Mouse (Mus musculus) myocyte (in vitro differentiated cells): ENCODE results near the gene Shoc2. TPM values are rescaled to one million over a fixed set of nuclear protein-coding genes. Genes with fewer than 3 reads are reported as not detected.

Experiments used
- H3K27me3 ChIP-seq: one replicate; pipeline ENCODE4 v1.6.1; 2011; ENCODE audit not compliant: control insufficient read depth, insufficient read depth, insufficient read length
- H3K36me3 ChIP-seq: one replicate; pipeline ENCODE4 v1.6.1; 2011; ENCODE audit not compliant: control insufficient read depth, insufficient read depth
- H3K4me2 ChIP-seq: one replicate; pipeline ENCODE4 v1.6.1; 2011; ENCODE audit warnings: low read depth, control low read depth
- H3K4me3 ChIP-seq: one replicate; pipeline ENCODE4 v1.5.1; 2011; ENCODE audit warnings: mild to moderate bottlenecking, control low read depth, moderate library complexity
- H3K79me2 ChIP-seq: one replicate; pipeline ENCODE4 v1.6.1; 2011; ENCODE audit not compliant: control insufficient read depth, insufficient read depth
- H3ac ChIP-seq: one replicate; pipeline ENCODE4 v1.6.1; 2011; ENCODE audit not compliant: control insufficient read depth, insufficient read length
- CEBPB ChIP-seq: IDR thresholded peaks from 2 replicates; pipeline ENCODE4 v1.6.1; 2011; ENCODE audit warnings: mild to moderate bottlenecking, moderate library complexity; ENCODE audit not compliant: poor library complexity, insufficient read depth, severe bottlenecking
- E2F4 ChIP-seq: IDR thresholded peaks from one replicate; pipeline ENCODE4 v1.6.1; 2011; ENCODE audit warnings: mild to moderate bottlenecking, control low read depth, moderate library complexity; ENCODE audit not compliant: insufficient read depth
- MAX ChIP-seq: IDR thresholded peaks from one replicate; pipeline ENCODE4 v1.6.1; 2011; ENCODE audit warnings: low read depth, mild to moderate bottlenecking, control low read depth
- MYOD1 ChIP-seq, 3 experiments: IDR thresholded peaks; one replicate each; pipeline ENCODE4 v1.6.1; 2011; ENCODE audit warnings: control low read depth in 2 of 3, low read depth in 2 of 3, mild to moderate bottlenecking in 2 of 3, moderate library complexity in 1 of 3; ENCODE audit not compliant: insufficient read length in 2 of 3, control insufficient read depth in 1 of 3
- MYOG ChIP-seq, 3 experiments: IDR thresholded peaks; one replicate each; pipeline ENCODE4 v1.6.1; 2011; ENCODE audit warnings: control low read depth in 2 of 3, low read depth in 2 of 3, mild to moderate bottlenecking in 2 of 3; ENCODE audit not compliant: insufficient read length in 2 of 3, control insufficient read depth in 1 of 3, insufficient read depth in 1 of 3
- POLR2A ChIP-seq: IDR thresholded peaks from one replicate; pipeline ENCODE4 v1.6.1; 2011; ENCODE audit warnings: low read depth, mild to moderate bottlenecking, control low read depth, moderate library complexity; ENCODE audit not compliant: insufficient read length
- POLR2AphosphoS2 ChIP-seq: IDR thresholded peaks from one replicate; pipeline ENCODE4 v1.6.1; 2011; ENCODE audit warnings: low read depth, control low read depth; ENCODE audit not compliant: insufficient read length
- REST ChIP-seq: IDR thresholded peaks from one replicate; pipeline ENCODE4 v1.6.1; 2011; ENCODE audit warnings: mild to moderate bottlenecking, control low read depth, moderate library complexity; ENCODE audit not compliant: insufficient read depth, insufficient read length
- SRF ChIP-seq: IDR thresholded peaks from one replicate; pipeline ENCODE4 v1.6.1; 2011; ENCODE audit warnings: low read depth; ENCODE audit not compliant: control insufficient read depth, insufficient read length
- TCF12 ChIP-seq: IDR thresholded peaks from one replicate; pipeline ENCODE4 v1.6.1; 2011; ENCODE audit warnings: mild to moderate bottlenecking, control low read depth; ENCODE audit not compliant: poor library complexity, insufficient read depth, severe bottlenecking
- TCF3 ChIP-seq: IDR thresholded peaks from one replicate; pipeline ENCODE4 v1.6.1; 2011; ENCODE audit warnings: low read depth, control low read depth; ENCODE audit not compliant: insufficient read length
- USF1 ChIP-seq: IDR thresholded peaks from one replicate; pipeline ENCODE4 v1.6.1; 2011; ENCODE audit warnings: low read depth, mild to moderate bottlenecking, control low read depth, moderate library complexity
- polyA plus RNA-seq: library from polyadenylated mRNA; unstranded; fragments of >200 nt; fragmentation: generic; extraction: Trizol; gene quantifications from one replicate; pipeline ENCODE4 v1.2.1, GENCODE M21; 2012; ENCODE audit warnings: missing spikeins

Gene Shoc2
- polyA plus RNA-seq, 1 experiment = 11.4 TPM

GRCm38 (mm10) chr19:53933050-53933449, 11.1 kb upstream of the Shoc2 start:
- Histone ChIP-seq H3K79me2 (no peaks in the 10 kb centered on the region), H3K27me3 (no peaks in the 10 kb centered on the region), H3ac (no peak overlapping the region), H3K4me3 (no peak overlapping the region), H3K36me3 (peaks cover 29% of the 10 kb centered on the region), H3K4me2 (no peak overlapping the region)
- no peak for TF ChIP-seq TCF3
- no peak for TF ChIP-seq MAX
- no peak for TF ChIP-seq REST
- TF ChIP-seq CEBPB = no peak
- TF ChIP-seq TCF12 = no peak
- TF ChIP-seq E2F4 = no peak
- TF ChIP-seq MYOD1 (IDR thresholded peaks at IDR 0.05; ENCODE audit: control insufficient read depth in 1 of 3, insufficient read length in 2 of 3, low read depth in 2 of 3) = no peak
- no peak for TF ChIP-seq USF1
- no peak for TF ChIP-seq POLR2A
- no peak for TF ChIP-seq SRF
- no peak for TF ChIP-seq MYOG (IDR thresholded peaks at IDR 0.05; ENCODE audit: control insufficient read depth in 1 of 3, insufficient read depth in 1 of 3, insufficient read length in 2 of 3, low read depth in 2 of 3)
- TF ChIP-seq POLR2AphosphoS2 = no peak

GRCm38 (mm10) chr19:53934046-53934445, 10.1 kb upstream of the Shoc2 start:
- H3ac ChIP-seq = no peak overlapping the region
- peaks cover 24% of the 10 kb centered on the region for H3K36me3 ChIP-seq
- no peak overlapping the region for H3K4me2 ChIP-seq
- no peaks in the 10 kb centered on the region for H3K27me3 ChIP-seq
- H3K4me3 ChIP-seq = no peak overlapping the region
- no peaks in the 10 kb centered on the region for H3K79me2 ChIP-seq
- TF ChIP-seq REST = no peak
- TF ChIP-seq MYOD1 (IDR thresholded peaks at IDR 0.05; ENCODE audit: control insufficient read depth in 1 of 3, insufficient read length in 2 of 3, low read depth in 2 of 3) = no peak
- no peak for TF ChIP-seq POLR2AphosphoS2
- no peak for TF ChIP-seq POLR2A
- TF ChIP-seq USF1 = no peak
- no peak for TF ChIP-seq TCF12
- TF ChIP-seq SRF = no peak
- TF ChIP-seq MAX = no peak
- TF ChIP-seq MYOG (IDR thresholded peaks at IDR 0.05; ENCODE audit: control insufficient read depth in 1 of 3, insufficient read depth in 1 of 3, insufficient read length in 2 of 3, low read depth in 2 of 3) = no peak
- TF ChIP-seq E2F4 = no peak
- TF ChIP-seq TCF3 = no peak
- TF ChIP-seq CEBPB = no peak

- H3K79me2 ChIP-seq = no peaks in the 10 kb centered on the region
- no peaks in the 10 kb centered on the region for H3K36me3 ChIP-seq
- H3ac ChIP-seq = no peak overlapping the region
- no peaks in the 10 kb centered on the region for H3K27me3 ChIP-seq
- H3K4me3 ChIP-seq = no peak overlapping the region
- TF ChIP-seq USF1 (no peak), MYOG (IDR thresholded peaks at IDR 0.05; ENCODE audit: control insufficient read depth in 1 of 3, insufficient read depth in 1 of 3, insufficient read length in 2 of 3, low read depth in 2 of 3) (no peak), REST (no peak), TCF12 (no peak), POLR2A (no peak), MYOD1 (IDR thresholded peaks at IDR 0.05; ENCODE audit: control insufficient read depth in 1 of 3, insufficient read length in 2 of 3, low read depth in 2 of 3) (no peak), CEBPB (no peak), SRF (no peak), MAX (no peak), POLR2AphosphoS2 (no peak), TCF3 (no peak)
- no peak overlapping the region for H3K4me2 ChIP-seq
These were observed 4.6 kb upstream of the Shoc2 start for GRCm38 (mm10) chr19:53939467-53939866.

- TF ChIP-seq POLR2AphosphoS2 = no peak
- no peak for TF ChIP-seq MYOD1 (IDR thresholded peaks at IDR 0.05; ENCODE audit: control insufficient read depth in 1 of 3, insufficient read length in 2 of 3, low read depth in 2 of 3)
- no peak for TF ChIP-seq POLR2A
- no peak overlapping the region for H3K4me2 ChIP-seq
- H3K79me2 ChIP-seq = peaks cover 9% of the 10 kb centered on the region
- no peak overlapping the region for H3K4me3 ChIP-seq
- no peak overlapping the region for H3ac ChIP-seq
- H3K27me3 ChIP-seq = no peaks in the 10 kb centered on the region
- no peaks in the 10 kb centered on the region for H3K36me3 ChIP-seq
These were observed 3.0 kb upstream of the Shoc2 start for GRCm38 (mm10) chr19:53941139-53941538.

- no peak overlapping the region for H3ac ChIP-seq
- peaks cover 21% of the 10 kb centered on the region for H3K79me2 ChIP-seq
- no peaks in the 10 kb centered on the region for H3K27me3 ChIP-seq
- peak overlapping the region; percentile 62 for H3K4me3 ChIP-seq
- peak overlapping the region; percentile 80 for H3K4me2 ChIP-seq
- H3K36me3 ChIP-seq = no peaks in the 10 kb centered on the region
- no peak for TF ChIP-seq TCF12
- no peak for TF ChIP-seq CEBPB
- TF ChIP-seq USF1 = no peak
- TF ChIP-seq POLR2AphosphoS2 = no peak
- TF ChIP-seq POLR2A = no peak
- no peak for TF ChIP-seq E2F4
- TF ChIP-seq MAX = no peak
- TF ChIP-seq MYOD1 (IDR thresholded peaks at IDR 0.05; ENCODE audit: control insufficient read depth in 1 of 3, insufficient read length in 2 of 3, low read depth in 2 of 3) = no peak
These were observed 1.8 kb upstream of the Shoc2 start for GRCm38 (mm10) chr19:53942342-53942741.
